Mouse (Mus musculus): Measurements from ENCODE around the gene Gpd1.
"Not testable (repeated sequence)": the region's sequence is repeated elsewhere in the genome, so short reads cannot be mapped to it uniquely, and the experiment has no call there.

Gpd1 gene

DNA sequence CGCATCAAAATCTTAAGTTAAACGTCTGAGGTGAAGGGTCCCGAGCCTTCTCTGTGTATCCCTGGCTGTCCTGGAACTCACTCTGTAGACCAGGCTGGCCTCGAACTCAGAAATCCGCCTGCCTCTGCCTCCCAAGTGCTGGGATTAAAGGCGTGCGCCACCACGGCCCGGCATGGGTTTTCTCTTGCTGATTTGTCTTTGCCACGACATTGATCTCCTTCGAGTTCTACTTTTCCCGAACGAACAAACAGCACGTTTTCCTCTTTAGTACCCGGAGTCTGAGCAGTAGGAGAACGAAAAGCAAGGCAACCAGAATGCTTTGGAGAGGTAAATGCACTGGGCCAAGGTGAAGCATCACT lies 15.7 kb upstream of the Gpd1 start:
- not testable (repeated sequence) for DNase-seq (ENCODE audit: inconsistent ontology term)

DNA sequence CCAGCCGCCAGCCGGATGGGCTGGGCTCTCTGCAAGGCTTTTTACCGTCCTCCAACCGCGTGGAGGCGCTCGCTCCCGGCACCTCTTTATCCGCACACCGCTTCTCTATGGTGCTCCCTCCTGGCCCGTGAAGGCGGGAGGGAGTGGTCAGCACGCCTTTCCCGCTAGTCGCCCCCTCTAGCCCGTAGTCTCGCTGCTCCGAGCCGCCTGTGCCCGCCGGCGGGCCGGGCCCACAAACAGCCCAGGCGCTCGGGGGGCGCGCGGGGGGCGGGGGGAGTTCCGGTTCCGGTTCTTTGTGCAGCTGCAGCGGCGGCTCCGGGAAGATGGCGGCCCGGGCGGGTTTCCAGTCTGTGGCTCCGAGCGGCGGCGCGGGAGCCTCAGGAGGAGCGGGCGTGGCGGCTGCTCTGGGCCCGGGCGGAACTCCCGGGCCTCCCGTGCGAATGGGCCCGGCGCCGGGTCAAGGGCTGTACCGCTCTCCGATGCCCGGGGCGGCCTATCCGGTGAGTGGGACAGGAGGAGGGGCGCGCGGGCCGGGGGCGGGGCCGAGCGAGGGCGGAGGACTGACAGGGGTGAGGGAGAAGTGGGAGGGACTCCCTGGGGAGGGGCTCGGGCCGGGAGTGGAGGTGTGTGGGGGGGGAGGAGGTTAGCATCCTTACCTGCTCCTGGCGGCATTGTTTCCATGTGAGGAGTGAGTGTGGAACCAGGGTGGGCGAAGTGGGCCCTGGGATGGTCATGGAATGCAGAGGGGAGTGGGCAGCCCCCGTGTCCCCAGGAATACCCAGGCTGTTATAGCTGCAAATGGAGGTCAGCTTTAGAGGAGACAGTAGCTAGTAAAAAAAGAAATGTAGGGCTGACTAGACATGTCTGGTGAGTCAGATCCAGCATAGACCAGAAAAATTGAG lies 15.1 kb upstream of the Gpd1 start, which contains the start of gene Smarcd1:
Gene Smarcd1, plus strand, starts transcription at position 131 of the 902 bp plus-strand sequence.
- peak; percentile 97 for DNase-seq (ENCODE audit: inconsistent ontology term)

DNA sequence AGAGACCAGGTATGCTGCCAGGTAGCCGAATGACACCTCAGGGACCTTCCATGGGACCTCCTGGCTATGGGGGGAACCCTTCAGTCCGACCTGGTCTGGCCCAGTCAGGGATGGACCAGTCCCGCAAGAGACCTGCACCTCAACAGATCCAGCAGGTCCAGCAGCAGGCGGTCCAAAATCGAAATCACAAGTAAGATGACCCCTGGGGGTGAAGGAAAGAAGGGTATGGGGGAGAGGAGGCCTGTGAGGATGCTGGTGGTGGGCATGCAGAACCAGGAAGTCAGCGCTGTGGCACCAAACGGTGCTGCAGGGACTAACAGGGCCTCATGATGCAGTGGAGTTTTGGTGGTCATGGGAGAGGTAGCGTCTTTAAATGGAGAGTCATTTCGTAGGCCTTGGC lies 14.2 kb upstream of the Gpd1 start:
- no peak for DNase-seq (ENCODE audit: inconsistent ontology term)

DNA sequence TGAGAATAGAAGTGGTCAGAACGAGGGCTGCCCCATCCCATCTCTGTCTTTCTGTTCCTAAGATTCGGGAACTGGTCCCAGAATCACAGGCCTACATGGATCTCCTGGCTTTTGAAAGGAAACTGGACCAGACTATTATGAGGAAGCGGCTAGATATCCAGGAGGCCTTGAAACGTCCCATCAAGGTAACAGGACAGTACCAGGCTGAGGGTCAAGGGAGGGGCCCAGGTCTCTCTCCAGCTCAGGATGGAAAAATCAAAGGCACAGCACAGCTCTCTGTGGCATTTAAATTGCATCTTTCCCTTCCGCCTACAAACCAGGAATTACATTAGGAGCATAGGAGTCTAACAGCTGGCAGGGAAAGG lies 13.7 kb upstream of the Gpd1 start:
- DNase-seq (ENCODE audit: inconsistent ontology term), result no peak

DNA sequence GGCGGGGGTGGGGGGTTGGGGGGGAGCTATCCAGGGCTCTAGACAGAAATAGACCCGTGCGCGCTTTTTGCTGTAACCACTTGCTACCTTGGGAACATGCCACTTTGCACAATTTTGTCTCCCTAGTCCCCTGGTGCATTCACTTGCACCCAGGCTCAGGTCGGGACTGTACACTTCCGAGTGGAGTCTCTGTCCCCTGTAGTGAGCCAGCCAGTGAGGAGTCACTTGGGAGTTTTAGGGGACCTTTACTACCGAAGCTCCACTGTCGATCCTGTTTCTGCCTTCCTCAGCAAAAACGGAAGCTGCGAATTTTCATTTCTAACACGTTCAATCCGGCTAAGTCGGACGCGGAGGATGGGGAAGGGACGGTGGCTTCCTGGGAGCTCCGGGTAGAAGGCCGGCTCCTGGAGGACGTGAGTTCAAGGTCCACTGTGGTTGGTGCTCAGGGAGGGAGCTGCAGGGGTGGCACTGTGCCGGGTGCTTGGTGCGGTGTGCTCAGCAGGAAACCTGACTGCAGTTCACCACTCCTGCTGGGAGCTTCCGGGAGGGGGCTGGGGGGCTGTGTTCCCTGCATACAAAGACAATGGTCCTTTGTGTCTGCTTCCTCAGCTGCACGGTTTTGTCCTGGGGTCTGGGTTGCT lies 13.2 kb upstream of the Gpd1 start:
- peak; percentile 34 for DNase-seq (ENCODE audit: inconsistent ontology term)

DNA sequence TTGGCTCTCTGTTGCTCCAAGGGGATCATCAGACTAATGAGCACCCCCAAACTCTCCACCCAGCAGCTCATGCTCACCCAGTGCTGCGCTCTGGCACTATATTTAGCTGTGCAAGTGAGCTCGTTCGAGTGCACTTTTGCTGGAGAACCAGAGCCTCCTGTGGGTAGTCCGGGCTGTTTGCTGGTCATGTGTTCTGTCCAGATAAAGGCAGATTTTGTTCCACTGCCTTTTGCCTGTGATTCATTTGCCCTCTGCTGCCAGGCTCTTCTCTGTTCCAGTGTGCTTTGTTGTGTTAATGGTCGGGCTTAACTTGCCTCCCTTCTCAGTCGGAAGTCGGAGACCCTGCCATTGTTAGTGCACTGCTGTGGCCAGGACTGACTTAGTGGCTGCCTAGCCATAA lies 12.4 kb upstream of the Gpd1 start:
- DNase-seq (ENCODE audit: inconsistent ontology term), result peak; percentile 37

DNA sequence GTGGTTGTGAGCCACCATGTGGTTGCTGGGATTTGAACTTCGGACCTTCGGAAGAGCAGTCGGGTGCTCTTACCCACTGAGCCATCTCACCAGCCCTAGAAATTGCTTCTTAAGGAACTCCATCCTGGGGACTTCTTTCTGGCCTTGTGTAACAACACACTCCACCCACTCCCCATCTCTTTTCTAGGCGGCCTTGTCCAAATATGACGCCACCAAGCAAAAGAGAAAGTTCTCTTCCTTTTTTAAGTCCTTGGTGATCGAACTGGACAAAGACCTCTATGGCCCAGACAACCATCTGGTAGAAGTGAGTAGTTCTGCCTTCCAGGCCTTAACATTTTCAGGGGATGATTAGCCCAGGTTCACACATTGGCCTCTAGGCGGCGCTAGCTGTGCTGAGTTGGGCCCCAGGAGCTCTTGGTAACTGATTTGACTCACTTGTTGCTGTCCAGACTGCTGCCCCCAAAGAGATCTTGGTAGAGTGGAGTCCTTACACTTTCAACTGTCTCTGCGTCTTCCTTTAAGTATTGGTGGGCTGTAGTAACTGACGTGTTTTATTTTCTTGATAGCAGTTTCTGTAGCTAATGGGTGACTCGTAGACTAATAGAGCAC lies 11.8 kb upstream of the Gpd1 start, which contains the start of gene Gm17349:
Gene Gm17349, minus strand, starts transcription at position 51 of the 609 bp plus-strand sequence.
- peak; percentile 60 for DNase-seq (ENCODE audit: inconsistent ontology term)

DNA sequence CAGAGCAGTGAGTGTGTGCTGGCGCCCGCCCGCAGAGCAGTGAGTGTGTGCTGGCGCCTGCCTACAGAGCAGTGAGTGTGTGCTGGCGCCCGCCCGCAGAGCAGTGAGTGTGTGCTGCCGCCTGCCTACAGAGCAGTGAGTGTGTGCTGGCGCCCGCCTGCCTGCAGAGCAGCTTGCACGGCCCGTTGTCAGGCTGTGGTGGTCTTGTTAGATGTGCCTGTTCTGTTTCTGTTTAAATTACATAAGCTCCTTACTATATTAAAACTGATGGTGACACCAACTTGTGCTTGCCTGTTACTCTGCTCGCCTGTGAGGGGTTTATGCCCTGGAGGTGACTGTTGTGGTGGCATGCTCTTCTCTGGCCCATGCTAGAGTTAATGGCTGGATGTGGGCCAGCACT lies 9.1 kb upstream of the Gpd1 start:
- no peak for DNase-seq (ENCODE audit: inconsistent ontology term)

DNA sequence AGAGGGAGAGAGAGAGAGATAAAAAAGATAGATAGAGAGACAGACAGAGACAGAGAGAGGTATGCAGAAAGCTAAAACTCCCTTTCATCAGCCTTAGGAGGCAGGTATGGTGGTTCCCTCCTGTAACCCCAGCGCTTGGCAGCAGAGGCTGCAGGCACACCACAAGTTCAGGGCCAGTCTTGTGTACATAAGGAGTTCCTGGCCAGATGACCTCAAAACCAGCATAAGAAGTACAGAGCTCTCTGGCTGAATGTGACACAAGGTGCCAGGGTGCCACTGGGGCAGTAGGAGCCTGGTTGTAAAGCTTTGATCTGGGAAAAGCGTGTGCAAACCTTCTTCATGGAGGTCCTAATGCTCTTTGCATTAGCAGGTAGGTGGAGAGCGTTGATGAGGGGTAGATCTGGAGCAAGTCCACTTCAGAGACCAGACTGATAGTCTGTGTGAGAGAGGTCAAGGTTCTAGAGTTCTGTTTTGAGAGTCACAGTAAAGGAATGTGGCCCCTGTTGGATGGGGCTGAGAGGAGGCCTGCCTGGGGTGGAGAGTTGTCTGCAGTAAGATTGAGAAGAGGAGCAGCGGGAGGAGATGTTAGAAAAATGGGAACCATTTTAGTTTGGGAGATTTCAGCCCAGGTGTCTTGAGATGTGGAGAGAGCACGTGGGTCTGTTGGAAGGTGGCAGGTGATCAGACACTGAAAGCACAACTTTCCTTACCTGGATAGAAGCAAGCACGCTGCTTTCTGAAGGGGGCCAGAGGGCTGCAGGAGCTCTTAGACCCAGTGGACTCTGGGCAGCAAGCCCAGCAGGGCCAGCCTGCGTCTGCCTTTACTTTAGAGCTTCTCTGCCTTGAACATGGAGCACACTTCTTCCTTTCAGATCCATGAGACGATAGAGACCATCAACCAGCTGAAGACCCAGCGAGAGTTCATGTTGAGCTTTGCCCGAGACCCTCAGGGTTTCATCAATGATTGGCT lies 6.8 kb upstream of the Gpd1 start:
- no peak for DNase-seq (ENCODE audit: inconsistent ontology term)

DNA sequence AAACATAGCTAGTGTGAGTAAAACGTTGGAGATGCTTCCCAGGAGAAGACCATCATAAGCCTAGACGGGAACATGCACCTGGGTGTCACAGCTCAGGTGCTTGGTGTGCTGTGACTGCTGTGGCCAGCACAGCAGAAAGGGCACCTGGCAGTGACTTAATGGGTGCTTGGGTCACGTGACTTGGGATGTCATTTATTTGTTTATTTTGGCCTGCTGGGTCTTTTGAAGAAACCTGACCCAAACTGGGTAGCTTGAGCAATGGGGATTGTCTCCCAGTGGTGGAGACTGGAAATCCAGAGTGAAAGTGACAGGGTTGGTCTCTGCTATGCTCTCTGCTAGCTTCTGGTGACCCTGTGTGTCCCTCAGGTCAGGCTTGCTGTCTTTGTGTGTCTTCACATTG lies 5.8 kb upstream of the Gpd1 start:
- DNase-seq (ENCODE audit: inconsistent ontology term), result no peak

DNA sequence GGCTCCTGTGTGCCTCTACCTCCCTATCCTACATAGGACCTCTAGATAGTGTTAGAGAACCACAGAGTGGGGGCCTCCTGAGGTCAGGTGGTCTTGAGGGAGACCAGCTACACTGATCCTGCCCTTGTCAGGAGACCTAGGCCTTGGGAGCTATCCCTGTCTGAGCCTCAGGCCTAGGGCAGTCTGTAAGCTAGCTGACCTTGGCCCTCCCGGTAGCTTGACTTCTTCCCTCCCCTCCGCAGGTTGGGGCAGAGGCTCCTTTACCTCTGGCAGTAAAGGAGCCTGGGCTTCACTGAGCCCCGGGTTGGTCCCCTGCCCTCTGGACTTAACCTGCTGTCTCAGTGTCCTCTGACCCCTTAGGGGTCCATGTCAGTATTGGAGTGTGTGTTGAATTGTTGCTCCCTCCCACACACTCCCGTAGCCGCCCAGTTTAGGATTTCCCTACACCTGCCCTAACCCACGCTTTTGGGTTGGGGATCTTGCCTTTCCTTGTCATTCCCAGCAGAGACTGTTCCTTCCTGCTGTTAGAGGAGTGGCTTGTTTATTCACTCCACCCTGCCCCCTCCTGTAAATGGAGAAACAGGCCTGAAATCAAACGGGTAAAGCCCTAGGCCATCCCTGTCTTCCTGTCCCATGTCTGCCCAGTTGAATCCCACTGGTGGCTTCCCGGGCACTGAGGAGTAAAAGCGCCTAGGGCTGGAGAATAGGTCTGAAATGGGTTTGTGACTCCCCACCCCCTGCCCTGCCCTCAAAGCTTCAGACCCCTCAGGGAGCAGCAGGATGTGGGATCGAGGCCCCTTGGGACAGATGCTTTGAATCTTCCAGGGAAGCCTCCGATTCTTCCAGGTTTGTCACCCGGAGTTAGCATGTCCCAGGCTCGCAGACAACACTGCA lies 4.4 kb upstream of the Gpd1 start:
- DNase-seq (ENCODE audit: inconsistent ontology term), result no peak

DNA sequence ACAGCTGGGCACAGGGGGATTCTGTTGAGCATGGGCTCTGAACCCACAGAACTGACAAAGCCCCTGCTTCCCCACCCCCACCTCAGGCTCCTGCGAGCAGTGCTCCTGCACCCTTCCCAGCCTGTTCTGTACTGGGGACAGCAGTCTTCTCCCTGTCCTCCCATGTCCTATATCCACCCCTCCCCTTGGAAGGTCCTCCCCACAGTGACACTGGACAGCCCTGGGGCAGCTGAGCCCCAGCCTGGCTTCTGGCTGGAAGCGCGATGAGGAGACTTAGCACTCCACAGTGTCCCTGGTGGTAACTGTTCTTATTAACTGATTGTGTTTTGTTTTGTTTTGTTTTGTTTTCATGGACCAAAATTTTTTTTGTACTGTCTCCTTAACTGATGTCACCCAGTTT lies 3.7 kb upstream of the Gpd1 start:
- no peak for DNase-seq (ENCODE audit: inconsistent ontology term)

DNA sequence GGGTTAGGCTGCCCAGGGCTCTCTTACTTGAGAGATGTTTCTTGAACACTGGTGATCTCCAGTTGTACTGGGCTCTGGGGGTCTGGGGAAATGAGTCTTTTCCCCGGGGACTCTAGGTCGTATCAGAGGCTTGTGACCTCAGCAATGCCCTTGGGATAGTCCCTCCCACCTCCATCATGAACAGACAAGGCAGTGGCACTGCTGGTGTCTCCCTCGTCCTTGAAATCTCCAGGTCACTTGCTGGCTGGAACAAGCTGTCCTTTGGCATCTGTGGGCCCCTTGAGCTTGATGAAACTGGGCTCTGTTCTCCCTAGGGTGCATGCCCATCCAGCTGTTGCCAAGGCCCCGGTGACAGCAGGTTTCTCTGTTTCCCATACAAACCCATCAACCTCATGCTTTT lies 3.1 kb upstream of the Gpd1 start:
- no peak for DNase-seq (ENCODE audit: inconsistent ontology term)

DNA sequence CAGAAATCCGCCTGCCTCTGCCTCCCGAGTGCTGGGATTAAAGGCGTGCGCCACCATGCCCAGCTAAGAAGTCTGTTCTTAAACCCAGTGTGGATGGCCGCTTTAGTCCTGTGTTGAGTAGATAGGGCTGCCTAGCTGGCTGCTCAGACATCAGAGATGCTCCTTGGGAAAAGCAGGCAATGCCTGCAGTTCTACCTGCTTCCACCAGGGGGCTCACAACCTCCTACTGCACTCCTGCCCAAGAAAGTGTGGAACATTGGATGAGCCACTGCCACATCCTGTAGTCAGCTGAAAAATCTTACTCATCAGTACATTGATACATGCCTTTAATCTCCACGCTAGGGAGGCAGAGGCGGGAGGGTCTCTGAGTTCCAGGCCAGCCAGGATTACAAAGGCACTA lies 2.5 kb upstream of the Gpd1 start:
- DNase-seq (ENCODE audit: inconsistent ontology term), result no peak

DNA sequence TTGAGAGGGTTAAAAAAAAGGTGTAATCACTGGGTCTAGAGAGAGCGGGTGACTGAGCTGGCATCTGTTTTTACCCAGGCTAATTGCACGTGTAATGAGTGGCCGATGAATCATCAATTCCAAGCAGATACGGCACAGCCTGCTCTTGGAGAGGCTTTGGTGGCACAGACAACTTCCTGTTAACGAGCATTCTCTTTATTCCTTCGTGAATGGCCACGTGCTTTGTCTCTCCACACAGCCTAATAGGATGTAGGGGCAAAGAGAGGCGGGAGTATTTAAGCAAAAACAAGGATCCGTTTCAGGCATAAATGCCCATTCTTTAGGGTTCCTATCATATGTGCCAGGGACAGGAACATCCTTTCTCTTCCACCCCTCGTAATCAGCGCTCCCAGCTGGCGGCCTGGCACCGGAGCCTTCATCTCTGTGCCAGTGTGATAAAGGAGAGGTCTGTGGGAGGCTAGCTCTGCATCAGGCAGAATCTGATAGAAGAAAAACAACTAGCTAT lies 1.9 kb upstream of the Gpd1 start:
- DNase-seq (ENCODE audit: inconsistent ontology term), result peak; percentile 91

DNA sequence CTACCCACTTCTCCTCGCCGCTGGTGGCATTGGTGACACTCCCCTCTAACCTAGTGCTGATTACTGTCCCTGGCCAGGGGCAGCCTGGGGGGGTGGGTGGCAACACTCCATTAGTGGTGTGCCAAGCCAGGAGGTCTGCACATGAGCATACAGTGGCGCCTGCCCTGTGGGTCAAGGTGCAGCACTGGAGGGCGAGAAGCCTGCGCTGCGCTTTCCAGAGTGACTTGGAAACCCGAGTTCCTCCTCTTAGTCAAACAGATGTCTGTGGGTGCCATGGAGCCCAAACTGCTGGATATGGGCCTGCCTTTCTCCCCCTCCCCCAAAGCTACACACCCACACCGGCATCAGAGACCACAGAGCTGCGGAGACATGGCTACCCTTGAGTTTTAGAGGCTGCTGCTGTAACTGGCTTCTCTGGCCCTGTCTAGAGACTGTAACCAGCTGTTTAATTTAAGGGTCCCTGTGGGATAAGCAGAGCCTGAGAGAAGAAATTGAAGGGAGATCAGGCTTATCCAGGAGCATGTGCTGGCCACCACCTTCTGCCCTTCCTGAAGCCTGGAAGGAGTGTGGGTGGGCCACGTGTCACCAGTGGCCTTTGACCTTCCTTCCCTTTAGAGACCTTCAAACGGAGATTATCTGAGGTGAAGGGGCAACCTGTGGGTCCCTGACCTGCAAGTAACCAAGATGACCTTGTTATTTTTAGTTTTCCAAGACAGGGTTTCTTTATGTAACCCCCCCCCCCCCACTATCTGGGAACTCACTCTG lies 1.2 kb upstream of the Gpd1 start:
- no peak for DNase-seq (ENCODE audit: inconsistent ontology term)

DNA sequence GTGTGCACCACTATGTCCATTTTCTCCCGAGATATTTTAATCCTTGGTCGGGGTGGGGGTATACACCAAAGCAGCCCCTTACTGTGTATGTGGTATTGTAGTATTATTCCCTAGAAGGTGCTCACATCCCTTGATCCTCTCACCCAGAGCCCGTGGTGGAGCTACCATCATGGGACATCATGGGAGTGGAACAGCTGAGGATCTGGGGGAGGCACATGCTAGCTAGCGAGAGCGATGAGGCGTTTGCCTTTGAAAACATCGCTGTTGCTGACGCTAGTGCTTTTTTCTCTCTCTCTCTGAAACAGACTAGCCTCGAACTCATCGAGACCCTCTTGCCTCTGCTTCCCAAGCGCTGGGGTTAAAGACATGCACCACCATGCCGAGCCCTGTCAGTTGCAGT lies 501 bp upstream of the Gpd1 start:
- no peak for DNase-seq (ENCODE audit: inconsistent ontology term)

DNA sequence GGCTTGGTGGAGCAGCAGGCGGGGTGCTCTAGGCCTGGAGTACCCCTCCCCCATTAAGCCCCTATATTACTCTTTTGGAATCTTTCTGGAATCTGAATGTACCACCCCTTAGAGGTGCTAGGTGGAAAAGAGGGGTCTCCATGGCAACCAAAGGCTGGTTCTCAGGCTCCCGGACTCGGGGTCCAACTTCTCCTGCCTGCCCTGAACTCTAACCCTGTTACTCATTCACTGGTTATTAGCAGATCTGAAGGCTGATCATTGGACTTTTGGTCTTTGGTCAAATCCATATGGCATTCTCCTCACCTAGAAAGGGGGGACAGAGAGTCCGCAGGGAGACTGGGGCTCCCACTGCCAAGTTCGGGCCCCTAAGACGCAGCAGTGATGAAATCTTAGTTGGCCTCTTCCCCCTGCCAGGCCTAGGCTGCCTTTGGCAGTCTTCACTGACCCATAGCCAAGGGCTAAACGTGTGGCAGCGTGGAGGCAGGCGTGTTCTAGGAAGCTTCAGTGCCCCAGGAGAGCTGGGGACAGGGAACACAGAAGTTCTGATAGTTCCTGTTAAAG lies 1.2 kb downstream of the Gpd1 start:
- no peak for DNase-seq (ENCODE audit: inconsistent ontology term)

DNA sequence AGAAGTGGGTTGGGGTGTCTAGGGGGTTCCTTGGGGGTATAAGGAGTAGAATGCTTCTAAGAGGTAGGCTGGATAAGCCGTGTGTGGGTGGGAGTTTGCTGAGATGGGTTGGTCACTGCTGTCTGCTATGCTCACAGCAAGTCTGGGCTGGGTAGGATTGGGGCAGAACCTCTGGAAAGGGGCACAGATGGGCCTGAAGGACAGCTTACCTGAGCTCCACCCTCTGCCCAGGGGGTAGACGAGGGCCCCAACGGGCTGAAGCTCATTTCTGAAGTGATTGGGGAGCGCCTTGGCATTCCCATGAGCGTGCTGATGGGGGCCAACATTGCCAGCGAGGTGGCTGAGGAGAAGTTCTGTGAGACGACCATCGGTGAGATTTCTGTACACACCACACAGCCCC lies 2.5 kb downstream of the Gpd1 start:
- no peak for DNase-seq (ENCODE audit: inconsistent ontology term)
